Mouse (Mus musculus) embryonic fibroblast, embryonic 13.5 days (primary cell): Measurements from ENCODE around the gene Psmc3.

Experiments
- CTCF ChIP-seq: IDR thresholded peaks from 2 replicates; pipeline ENCODE4 v1.5.1; 2011; ENCODE audit warnings: mild to moderate bottlenecking, control low read depth, low read length, moderate library complexity, borderline replicate concordance; ENCODE audit not compliant: insufficient read depth
- POLR2A ChIP-seq: IDR thresholded peaks from 2 replicates; pipeline ENCODE4 v1.6.1; 2011; ENCODE audit warnings: low read depth, mild to moderate bottlenecking, control low read depth, low read length, moderate library complexity

DNA sequence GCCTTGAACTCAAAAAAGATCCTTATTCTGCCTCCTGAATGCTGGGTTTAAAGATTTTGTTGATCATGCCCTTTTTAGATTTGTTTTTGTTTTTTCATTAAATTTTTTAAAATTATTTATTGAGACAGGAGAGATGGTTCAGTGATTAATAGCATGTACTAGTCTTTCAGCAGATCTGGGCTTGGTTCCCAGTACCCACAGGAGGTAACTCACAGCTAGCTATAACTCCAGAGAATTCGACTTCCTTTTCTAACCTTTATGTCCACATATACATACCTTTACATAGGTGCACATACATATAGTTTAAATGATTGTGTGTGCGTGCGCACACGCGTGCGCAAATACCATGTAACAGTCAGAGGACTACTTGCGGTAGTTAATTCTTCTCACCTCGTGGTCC is 45.3 kb upstream of the Psmc3 start:
- TF ChIP-seq POLR2A (no peak), CTCF (no peak)
